Mouse (Mus musculus): ENCODE measurements around the gene Plekhg1. TPM values are rescaled to one million over a fixed set of nuclear protein-coding genes. Genes with fewer than 3 reads are reported as not detected.

The Plekhg1 gene
- polyA plus RNA-seq, 1 experiment from 2014 or later = 15.5 TPM

DNA sequence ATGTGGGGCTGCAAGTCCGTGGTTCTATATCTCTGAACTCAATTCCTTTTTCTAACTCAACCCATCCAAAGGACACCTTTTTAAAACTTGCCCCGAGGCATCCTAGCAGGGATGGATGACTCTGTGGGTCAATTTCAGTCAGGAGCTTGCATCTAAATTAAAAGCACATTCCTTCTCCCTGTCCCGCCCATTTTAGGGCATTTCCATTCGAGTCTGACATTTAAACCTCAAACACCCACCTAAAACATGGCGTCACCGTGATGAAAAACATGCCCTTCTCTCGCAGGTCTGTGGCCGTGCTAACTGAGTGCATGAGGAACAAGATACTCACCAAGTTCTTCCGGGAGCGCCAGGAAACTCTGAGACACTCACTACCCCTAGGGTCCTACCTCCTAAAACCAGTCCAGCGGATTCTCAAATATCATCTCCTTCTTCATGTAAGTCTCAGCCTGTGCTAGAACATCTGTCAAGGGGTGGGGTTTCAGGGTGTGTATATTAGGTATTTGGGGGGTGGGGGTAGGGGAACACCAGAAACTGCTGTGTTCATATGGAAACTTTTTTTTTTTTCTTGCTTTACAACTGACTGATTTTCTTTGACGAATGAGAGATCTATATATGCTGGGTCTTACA, 193.3 kb downstream of the Plekhg1 start:
- 75% methylated on average over 12 of the region's 12 CpGs for WGBS
- no peak for ATAC-seq (ENCODE audit: low FRiP score)

DNA sequence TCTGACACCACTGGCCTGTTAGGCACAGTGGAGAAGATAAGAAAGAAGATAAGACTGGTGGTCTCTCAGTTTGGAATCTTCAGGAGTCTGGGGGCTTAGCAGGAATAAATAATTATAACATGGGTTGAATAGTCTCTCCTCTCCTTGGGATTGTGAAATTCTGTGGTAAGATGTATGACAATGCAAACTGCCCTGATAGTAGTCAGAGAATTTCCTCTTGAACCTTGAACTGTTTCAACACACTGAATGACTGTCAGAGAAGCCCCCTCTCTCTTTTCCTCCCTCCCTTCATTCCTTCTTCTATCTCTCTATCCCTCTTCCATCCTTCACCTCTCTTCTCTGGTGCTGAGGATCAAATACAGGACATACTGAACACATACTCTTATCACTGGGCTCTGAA, 196.7 kb downstream of the Plekhg1 start:
- no peak overlapping the region for H3K4me2 ChIP-seq (replicated peaks)
- H3K27me3 ChIP-seq = no peaks in the 10 kb centered on the region
- peaks cover 8% of the 10 kb centered on the region for H3K4me1 ChIP-seq
- no peak overlapping the region for H3K4me3 ChIP-seq
- 0 out of 2 replicates have a peak, but pooled peaks cover 6% of the 10 kb centered on the region for H3K36me3 ChIP-seq
- no peak overlapping the region for H3K9ac ChIP-seq
- no peak overlapping the region for H3K27ac ChIP-seq
- no peaks in the 10 kb centered on the region for H3K9me3 ChIP-seq (replicated peaks)
- no peak for ATAC-seq (ENCODE audit: low FRiP score)

More for the DNA sequence above, 193.3 kb downstream of the Plekhg1 start:
- no peak overlapping the region for H3K4me3 ChIP-seq
- H3K27me3 ChIP-seq = no peaks in the 10 kb centered on the region
- no peaks in the 10 kb centered on the region for H3K9me3 ChIP-seq (replicated peaks)
- no peak overlapping the region for H3K27ac ChIP-seq
- H3K36me3 ChIP-seq = no peaks in the 10 kb centered on the region
- H3K4me2 ChIP-seq (replicated peaks) = no peak overlapping the region
- no peaks in the 10 kb centered on the region for H3K4me1 ChIP-seq
- H3K9ac ChIP-seq = no peak overlapping the region

DNA sequence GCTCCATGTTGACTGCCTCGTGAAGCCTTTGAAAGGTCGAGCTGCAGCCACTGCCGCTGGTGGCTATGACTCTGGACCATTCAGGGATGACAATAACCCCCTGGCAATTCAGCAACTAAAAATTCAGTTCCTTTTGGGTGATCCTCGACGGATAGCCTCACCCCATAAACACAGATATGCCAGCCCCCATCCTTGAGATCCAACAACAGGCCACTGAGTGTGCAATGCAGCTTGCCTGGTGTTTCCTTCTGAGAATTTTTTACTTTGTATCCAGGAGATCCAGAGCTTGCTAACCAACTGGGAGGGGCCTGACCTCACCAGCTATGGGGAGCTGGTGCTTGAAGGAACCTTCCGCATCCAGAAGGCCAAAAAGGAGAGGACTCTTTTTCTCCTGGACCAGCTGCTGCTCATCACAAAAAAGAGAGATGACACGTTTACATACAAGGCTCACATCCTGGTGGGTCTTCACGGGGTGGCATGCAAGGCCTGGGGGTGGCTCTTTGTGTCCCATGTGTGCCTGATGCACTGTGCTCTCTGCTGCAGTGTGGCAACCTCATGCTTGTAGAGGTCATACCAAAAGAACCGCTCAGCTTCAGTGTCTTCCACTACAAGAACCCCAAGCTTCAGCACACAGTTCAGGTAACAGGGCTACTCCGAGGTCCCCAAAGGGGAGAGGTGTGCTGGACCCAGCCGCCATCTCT, 199.9 kb downstream of the Plekhg1 start:
- peaks cover 8% of the 10 kb centered on the region for H3K4me1 ChIP-seq
- 93% methylated on average over 11 of the region's 11 CpGs for WGBS
- H3K4me3 ChIP-seq = no peak overlapping the region
- H3K4me2 ChIP-seq (replicated peaks) = no peak overlapping the region
- H3K9me3 ChIP-seq (replicated peaks) = no peaks in the 10 kb centered on the region
- no peak overlapping the region for H3K9ac ChIP-seq
- H3K36me3 ChIP-seq = 0 out of 2 replicates have a peak, but pooled peaks cover 6% of the 10 kb centered on the region
- ATAC-seq (ENCODE audit: low FRiP score) = no peak
- no peaks in the 10 kb centered on the region for H3K27me3 ChIP-seq
- H3K27ac ChIP-seq = no peak overlapping the region

DNA sequence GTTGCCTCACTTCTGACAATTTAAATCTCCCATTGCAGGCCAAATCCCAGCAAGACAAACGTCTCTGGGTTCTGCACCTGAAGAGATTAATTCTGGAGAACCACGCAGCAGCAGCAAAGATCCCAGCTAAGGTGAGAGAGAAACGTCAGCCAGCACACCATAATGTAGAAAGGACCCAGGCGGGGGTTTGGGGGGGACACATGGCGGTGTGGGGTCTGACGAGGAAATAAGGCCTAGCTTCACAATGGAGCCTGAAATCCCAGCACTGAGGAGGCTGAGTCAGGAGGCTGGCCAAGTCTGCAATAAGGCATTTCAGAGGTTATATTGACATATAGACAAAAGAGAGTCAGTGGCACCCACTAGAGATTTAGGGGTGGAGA, 200.4 kb downstream of the Plekhg1 start:
- no peaks in the 10 kb centered on the region for H3K9me3 ChIP-seq (replicated peaks)
- H3K27ac ChIP-seq = no peak overlapping the region
- H3K9ac ChIP-seq = no peak overlapping the region
- no peak for ATAC-seq (ENCODE audit: low FRiP score)
- H3K4me3 ChIP-seq = no peak overlapping the region
- H3K4me2 ChIP-seq (replicated peaks) = no peak overlapping the region
- WGBS = 85% methylated on average over 6 of the region's 6 CpGs
- H3K4me1 ChIP-seq = peaks cover 8% of the 10 kb centered on the region
- H3K27me3 ChIP-seq = no peaks in the 10 kb centered on the region
- 0 out of 2 replicates have a peak, but pooled peaks cover 6% of the 10 kb centered on the region for H3K36me3 ChIP-seq

DNA sequence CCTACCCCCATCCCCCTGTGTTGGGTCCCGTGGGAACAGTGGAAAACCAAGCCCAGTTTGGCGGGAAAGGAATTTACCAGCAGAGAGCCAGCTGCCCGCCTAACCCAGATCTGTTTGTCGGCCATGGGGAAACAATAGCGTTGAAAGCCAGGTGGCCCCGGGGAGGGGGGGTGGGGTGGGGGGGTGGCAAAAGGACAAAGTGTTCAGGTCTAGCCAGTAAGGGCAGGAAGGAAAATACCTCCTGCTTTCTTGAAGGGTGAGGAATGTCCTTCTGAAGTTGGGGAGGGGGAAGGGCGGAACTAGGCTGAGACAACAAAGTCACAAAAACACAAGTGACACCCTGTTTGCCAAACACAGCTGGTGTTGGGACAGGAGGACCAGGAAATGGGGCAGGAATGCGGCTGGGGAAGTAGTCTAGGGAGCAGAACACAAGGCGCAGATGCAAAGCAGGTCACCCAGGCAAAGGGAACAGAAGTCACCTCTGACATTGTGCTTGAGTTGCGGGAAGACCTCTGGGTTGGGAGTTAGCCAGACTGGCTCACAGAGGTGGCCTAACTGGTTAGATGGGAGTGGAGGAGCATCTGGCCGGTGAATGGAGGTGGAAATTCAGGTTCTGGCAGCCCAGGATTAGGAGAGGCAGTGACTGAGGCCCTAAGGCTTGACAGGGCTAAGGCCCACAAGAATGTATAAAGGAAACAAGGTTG, 201.0 kb downstream of the Plekhg1 start:
- WGBS = 33% methylated on average over 11 of the region's 11 CpGs
- Histone ChIP-seq H3K27ac (no peak overlapping the region), H3K4me2 (replicated peaks) (no peak overlapping the region), H3K27me3 (no peaks in the 10 kb centered on the region), H3K36me3 (0 out of 2 replicates have a peak, but pooled peaks cover 6% of the 10 kb centered on the region), H3K9me3 (replicated peaks) (no peaks in the 10 kb centered on the region), H3K4me1 (peaks cover 8% of the 10 kb centered on the region), H3K9ac (no peak overlapping the region), H3K4me3 (no peak overlapping the region)
- no peak for ATAC-seq (ENCODE audit: low FRiP score)

DNA sequence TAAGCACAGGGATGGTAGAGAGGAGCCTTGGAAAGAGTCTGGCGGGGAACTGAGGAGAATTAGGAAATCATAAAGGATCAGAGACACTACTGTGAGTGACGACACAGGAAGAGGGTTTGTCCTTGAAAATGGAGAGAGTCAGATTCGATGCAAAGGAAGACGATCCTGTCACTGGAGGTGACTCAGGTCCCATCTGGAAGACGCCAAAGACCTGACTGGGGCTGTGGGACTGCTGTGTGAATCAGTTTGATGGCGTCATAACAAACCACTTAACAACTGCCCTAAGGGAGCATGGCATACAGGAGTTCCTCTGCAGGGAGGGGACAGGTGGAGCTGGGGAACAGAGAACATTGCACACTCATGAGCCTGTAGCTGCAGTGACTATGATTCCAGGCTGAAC, 202.1 kb downstream of the Plekhg1 start:
- ATAC-seq (ENCODE audit: low FRiP score) = no peak
- WGBS = 63% methylated on average over 6 of the region's 6 CpGs

DNA sequence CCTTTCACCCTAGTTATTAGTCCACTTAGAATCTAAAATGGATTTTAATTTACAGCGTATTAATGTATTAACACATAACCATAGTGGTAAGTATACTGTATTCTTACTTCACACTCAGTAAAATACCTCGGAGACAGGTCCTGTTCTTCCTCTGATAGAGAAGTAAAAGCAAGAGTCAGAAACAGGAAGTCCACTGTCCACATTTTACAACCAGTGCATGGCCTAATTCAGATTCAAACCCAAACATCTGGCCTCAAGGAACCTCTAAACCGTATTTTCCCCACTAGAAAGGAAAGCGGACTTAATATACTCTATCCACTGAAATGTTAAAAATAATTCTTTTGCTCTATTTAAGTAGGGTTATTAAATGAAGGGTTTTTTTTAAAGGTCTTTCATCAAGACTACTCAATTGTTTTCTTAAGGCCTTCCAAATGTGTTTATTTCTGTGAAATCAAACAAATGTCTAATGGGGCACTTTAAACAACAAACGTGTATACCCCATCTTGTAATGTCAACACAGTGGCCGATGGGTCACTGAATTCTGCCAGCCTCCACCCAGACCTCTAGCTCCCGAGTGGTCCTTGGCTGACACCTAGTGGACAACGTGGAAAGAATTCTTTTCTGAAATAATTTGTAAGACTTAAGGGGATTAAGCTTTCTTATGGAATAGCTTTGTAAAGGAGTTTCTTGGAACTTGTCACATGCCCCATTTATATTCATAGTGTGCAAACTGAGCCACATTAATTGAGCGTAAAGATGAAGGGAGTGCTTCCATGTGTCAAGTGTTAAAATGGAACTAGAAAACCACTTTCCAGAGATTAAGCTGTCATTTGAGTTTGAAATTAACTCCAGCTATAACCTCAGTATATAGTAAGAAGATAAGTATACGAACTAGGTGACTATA, 203.6 kb downstream of the Plekhg1 start:
- Histone ChIP-seq H3K4me1 (peaks cover 8% of the 10 kb centered on the region), H3K27ac (no peak overlapping the region), H3K9me3 (replicated peaks) (no peaks in the 10 kb centered on the region), H3K4me2 (replicated peaks) (no peak overlapping the region), H3K4me3 (no peak overlapping the region), H3K36me3 (0 out of 2 replicates have a peak, but pooled peaks cover 10% of the 10 kb centered on the region), H3K27me3 (no peaks in the 10 kb centered on the region), H3K9ac (no peak overlapping the region)
- ATAC-seq (ENCODE audit: low FRiP score) = peak; percentile 68
- WGBS = 39% methylated on average over 10 of the region's 10 CpGs

More for the DNA sequence above, 202.1 kb downstream of the Plekhg1 start:
- Histone ChIP-seq H3K4me3 (no peak overlapping the region), H3K9ac (no peak overlapping the region), H3K27me3 (no peaks in the 10 kb centered on the region), H3K9me3 (replicated peaks) (no peaks in the 10 kb centered on the region), H3K27ac (no peak overlapping the region), H3K36me3 (0 out of 2 replicates have a peak, but pooled peaks cover 10% of the 10 kb centered on the region), H3K4me2 (replicated peaks) (no peak overlapping the region), H3K4me1 (peaks cover 8% of the 10 kb centered on the region)

DNA sequence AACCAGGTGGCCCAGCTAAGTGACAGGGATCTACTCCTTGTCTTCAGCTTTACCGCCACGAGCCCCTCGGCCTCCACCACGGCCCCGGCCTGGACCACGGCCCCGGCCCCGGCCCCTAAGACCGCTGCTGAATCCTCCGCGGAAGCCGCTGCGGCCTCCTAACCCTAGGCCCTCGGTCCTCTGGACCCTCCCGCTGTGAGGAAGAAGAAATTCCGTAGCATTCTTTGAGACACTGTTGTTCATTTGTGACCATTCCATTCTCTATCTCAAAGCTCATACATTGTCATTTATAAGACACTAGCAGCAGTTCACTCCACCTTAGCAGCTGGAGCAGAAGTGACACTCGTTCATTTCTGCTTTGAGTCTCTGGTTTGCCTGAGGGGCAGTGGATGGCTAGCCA, 206.7 kb downstream of the Plekhg1 start:
- 91% methylated on average over 17 of the region's 17 CpGs for WGBS
- H3K4me1 ChIP-seq = no peaks in the 10 kb centered on the region
- H3K27ac ChIP-seq = no peak overlapping the region
- H3K4me3 ChIP-seq = no peak overlapping the region
- H3K36me3 ChIP-seq = 0 out of 2 replicates have a peak, but pooled peaks cover 4% of the 10 kb centered on the region
- no peak overlapping the region for H3K9ac ChIP-seq
- H3K9me3 ChIP-seq (replicated peaks) = no peaks in the 10 kb centered on the region
- H3K27me3 ChIP-seq = no peaks in the 10 kb centered on the region
- no peak for ATAC-seq (ENCODE audit: low FRiP score)
- no peak overlapping the region for H3K4me2 ChIP-seq (replicated peaks)

DNA sequence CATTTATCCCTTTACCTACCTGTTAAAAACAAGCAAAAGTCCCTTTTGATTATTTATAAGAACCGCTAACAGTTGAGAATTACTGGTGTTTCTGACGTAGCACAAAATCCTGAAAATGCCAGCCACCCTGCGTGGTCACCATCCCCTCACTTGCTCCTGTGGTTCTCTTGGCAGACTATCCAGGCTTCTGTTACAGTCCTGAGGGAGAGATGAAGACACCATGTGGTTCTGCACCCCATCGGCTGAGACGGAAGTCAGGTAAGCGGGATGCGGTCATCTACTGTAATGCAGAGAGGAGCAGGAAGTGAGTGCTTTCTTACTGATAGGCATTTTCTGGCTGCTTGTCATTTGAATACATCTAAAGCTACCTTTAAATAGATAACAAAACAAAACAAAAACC, 207.2 kb downstream of the Plekhg1 start:
- 0 out of 2 replicates have a peak, but pooled peaks cover 4% of the 10 kb centered on the region for H3K36me3 ChIP-seq
- no peaks in the 10 kb centered on the region for H3K27me3 ChIP-seq
- no peak overlapping the region for H3K4me2 ChIP-seq (replicated peaks)
- no peak for ATAC-seq (ENCODE audit: low FRiP score)
- H3K9me3 ChIP-seq (replicated peaks) = no peaks in the 10 kb centered on the region
- H3K4me3 ChIP-seq = no peak overlapping the region
- no peaks in the 10 kb centered on the region for H3K4me1 ChIP-seq
- H3K27ac ChIP-seq = no peak overlapping the region
- WGBS = 92% methylated on average over 7 of the region's 7 CpGs
- H3K9ac ChIP-seq = no peak overlapping the region

DNA sequence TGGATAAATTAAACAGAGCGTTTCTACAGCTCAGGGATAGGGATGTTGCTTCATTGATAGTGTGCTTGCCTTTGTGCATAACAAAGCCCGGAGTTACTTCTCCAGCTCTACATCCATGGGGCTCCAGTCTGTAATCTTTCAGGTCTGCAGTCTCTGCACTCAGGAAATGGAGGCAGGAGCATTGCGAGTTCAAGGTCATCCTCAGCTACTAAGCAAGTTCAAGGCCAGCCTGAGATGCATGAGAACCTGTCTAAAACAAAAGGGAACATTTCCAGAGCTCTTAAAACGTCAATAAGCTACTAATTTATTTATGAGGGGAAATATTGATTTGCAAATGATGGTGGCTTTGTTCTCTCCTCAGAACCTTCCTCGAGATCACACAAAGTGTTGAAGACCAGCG, 209.1 kb downstream of the Plekhg1 start:
- no peaks in the 10 kb centered on the region for H3K9me3 ChIP-seq (replicated peaks)
- H3K9ac ChIP-seq = no peak overlapping the region
- H3K27ac ChIP-seq = no peak overlapping the region
- H3K27me3 ChIP-seq = no peaks in the 10 kb centered on the region
- 90% methylated on average over 6 of the region's 6 CpGs for WGBS
- no peak overlapping the region for H3K4me2 ChIP-seq (replicated peaks)
- no peak overlapping the region for H3K4me3 ChIP-seq
- no peak for ATAC-seq (ENCODE audit: low FRiP score)
- H3K36me3 ChIP-seq = peaks cover 8% of the 10 kb centered on the region; the same call in 1 of the 2 replicates
- no peaks in the 10 kb centered on the region for H3K4me1 ChIP-seq

DNA sequence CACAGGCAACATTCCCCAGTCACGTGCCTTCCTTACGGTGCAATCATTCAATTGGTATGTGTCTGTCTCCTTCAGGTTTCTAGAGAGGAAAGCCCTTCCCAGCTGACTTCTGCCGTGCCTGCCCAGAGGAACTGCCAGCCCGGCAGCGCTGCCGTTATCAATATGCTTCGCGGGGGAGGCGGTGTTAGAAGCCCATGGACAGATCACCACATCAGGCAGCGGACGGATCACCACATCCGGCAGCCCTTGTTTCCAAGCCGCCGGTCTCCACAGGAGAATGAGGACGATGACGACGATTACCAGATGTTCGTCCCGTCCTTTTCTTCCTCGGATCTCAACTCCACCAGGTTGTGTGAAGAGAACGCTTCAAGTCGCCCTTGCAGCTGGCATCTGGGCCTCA, 216.3 kb downstream of the Plekhg1 start:
- Histone ChIP-seq H3K9ac (no peak overlapping the region), H3K27ac (no peak overlapping the region), H3K36me3 (peaks cover 21% of the 10 kb centered on the region), H3K27me3 (no peaks in the 10 kb centered on the region), H3K9me3 (replicated peaks) (no peaks in the 10 kb centered on the region), H3K4me3 (no peak overlapping the region), H3K4me2 (replicated peaks) (no peak overlapping the region), H3K4me1 (no peaks in the 10 kb centered on the region)
- 93% methylated on average over 22 of the region's 22 CpGs for WGBS
- no peak for ATAC-seq (ENCODE audit: low FRiP score)

DNA sequence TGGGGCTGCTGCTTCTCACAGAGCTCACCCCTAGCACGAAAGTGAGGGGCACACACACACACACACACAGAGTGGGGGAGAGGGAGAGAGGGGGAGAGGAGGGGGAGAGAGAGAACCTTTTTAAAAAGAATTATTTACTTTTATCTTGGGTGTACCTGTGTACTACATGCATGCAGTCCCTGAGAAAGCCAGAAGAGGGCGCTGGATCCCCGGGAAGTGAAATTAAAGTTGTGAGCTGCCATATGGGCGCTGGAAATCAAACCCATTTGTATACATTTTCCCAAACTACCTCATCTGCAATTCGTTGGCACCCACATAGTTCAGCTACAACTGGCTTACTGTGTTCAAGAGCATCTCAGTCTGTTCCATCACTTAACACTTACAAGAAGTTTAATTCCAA, 218.4 kb downstream of the Plekhg1 start:
- Histone ChIP-seq H3K4me2 (replicated peaks) (no peak overlapping the region), H3K4me3 (no peak overlapping the region), H3K9ac (no peak overlapping the region), H3K27me3 (no peaks in the 10 kb centered on the region), H3K4me1 (no peaks in the 10 kb centered on the region), H3K9me3 (replicated peaks) (no peaks in the 10 kb centered on the region), H3K27ac (no peak overlapping the region), H3K36me3 (peaks cover 21% of the 10 kb centered on the region)
- ATAC-seq (ENCODE audit: low FRiP score) = no peak
- WGBS = 74% methylated on average over 5 of the region's 5 CpGs

All from hindbrain, embryonic 12.5 days (tissue).